Mouse (Mus musculus): Measurements from ENCODE around the gene Ralb. TPM values are rescaled to one million over a fixed set of nuclear protein-coding genes. Genes with fewer than 3 reads are reported as not detected.

The Ralb gene
- polyA plus RNA-seq, 1 experiment = 54.6 TPM

DNA sequence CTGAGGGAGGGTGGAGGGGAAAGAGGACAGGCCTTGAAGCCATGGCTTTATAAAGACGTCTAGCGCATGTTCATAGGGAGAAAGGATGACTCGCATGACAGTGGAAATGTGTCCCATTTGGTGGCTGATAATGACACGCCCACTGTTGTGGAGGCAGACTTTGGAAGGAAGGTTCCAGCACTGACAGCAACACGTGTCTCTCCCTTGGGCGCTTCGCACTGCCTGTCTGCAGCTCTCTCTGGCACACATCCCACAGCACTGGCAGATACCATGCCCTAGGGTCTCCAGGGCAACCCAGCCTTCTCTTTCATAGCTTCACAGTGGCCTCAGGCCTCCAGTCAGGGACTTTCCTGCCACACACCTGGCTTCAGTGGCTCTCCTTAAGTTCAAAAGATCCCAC lies 13.5 kb upstream of the Ralb start:
- Histone ChIP-seq H3K4me3 (ENCODE audit: insufficient read depth, low read depth, low read length) (no peak overlapping the region), H3K4me1 (ENCODE audit: control insufficient read depth, insufficient read depth, low read length) (peaks cover 23% of the 10 kb centered on the region; the same call in 1 of the 2 replicates), H3K27ac (ENCODE audit: insufficient read depth, low read depth, low read length) (no peak overlapping the region), H3K27me3 (replicated peaks; ENCODE audit: control insufficient read depth, insufficient read depth, low read length) (no peaks in the 10 kb centered on the region), H3K36me3 (ENCODE audit: control insufficient read depth, insufficient read depth, low read length) (no peaks in the 10 kb centered on the region)
- peak; percentile 59 for DNase-seq
- WGBS = 62% methylated on average over 7 of the region's 7 CpGs
- TF ChIP-seq POLR2A (IDR thresholded peaks at IDR 0.05; ENCODE audit: low read depth, low read length) = no peak

DNA sequence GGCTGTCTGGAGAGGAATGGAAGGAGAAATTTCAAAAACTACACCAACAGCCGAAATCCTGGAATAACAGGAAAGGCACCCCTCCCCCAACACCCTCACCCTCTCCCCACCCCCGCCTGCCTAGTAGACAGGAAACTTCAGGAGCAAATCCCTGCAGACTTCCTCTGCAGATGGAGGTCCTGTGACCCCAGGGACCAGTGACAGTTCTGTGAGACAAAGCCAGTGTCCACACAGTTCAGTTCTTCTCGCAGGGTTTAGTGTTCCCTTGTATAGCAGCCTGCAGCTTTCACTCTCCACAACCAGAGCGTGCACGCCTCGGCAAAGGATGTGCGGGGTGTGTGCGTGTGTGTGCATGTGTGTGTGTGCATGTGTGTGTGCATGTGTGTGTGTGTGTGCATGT lies 6.3 kb upstream of the Ralb start:
- no peak overlapping the region for H3K4me3 ChIP-seq (ENCODE audit: insufficient read depth, low read depth, low read length)
- H3K27me3 ChIP-seq (replicated peaks; ENCODE audit: control insufficient read depth, insufficient read depth, low read length) = no peaks in the 10 kb centered on the region
- 0 out of 2 replicates have a peak, but pooled peaks cover 3% of the 10 kb centered on the region for H3K4me1 ChIP-seq (ENCODE audit: control insufficient read depth, insufficient read depth, low read length)
- no peak for TF ChIP-seq CTCF (conservative IDR thresholded peaks at IDR 0.05; ENCODE audit: insufficient read depth, insufficient read length, low read depth, low read length)
- TF ChIP-seq POLR2A (IDR thresholded peaks at IDR 0.05; ENCODE audit: low read depth, low read length) = no peak
- no peak overlapping the region for H3K27ac ChIP-seq (ENCODE audit: insufficient read depth, low read depth, low read length)
- no peaks in the 10 kb centered on the region for H3K36me3 ChIP-seq (ENCODE audit: control insufficient read depth, insufficient read depth, low read length)
- WGBS = 56% methylated on average over 8 of the region's 8 CpGs
- peak; percentile 53 for DNase-seq

DNA sequence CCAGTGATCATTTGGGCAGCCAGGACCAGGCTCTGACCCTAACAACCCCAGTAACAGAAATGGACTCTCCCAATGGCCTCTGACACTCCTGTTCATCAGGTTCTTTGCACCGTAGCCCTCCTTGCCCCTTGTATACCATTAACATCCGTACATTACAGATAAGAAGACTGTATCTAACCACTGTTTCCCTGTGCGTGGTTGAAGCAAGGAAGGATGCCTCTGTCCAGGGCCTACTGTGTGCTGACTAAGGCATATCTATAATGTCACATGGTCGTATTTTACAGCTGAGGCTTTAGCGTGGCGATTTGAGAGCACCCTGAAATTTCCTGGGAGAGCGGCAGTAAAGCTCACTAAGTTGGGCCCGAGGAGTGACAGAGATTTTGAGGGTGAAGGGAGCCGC lies 5.8 kb upstream of the Ralb start:
- Histone ChIP-seq H3K27me3 (replicated peaks; ENCODE audit: control insufficient read depth, insufficient read depth, low read length) (no peaks in the 10 kb centered on the region), H3K36me3 (ENCODE audit: control insufficient read depth, insufficient read depth, low read length) (no peaks in the 10 kb centered on the region), H3K4me1 (ENCODE audit: control insufficient read depth, insufficient read depth, low read length) (0 out of 2 replicates have a peak, but pooled peaks cover 3% of the 10 kb centered on the region), H3K4me3 (ENCODE audit: insufficient read depth, low read depth, low read length) (no peak overlapping the region), H3K27ac (ENCODE audit: insufficient read depth, low read depth, low read length) (no peak overlapping the region)
- TF ChIP-seq POLR2A (IDR thresholded peaks at IDR 0.05; ENCODE audit: low read depth, low read length) (no peak), CTCF (conservative IDR thresholded peaks at IDR 0.05; ENCODE audit: insufficient read depth, insufficient read length, low read depth, low read length) (no peak)
- 63% methylated on average over 9 of the region's 9 CpGs for WGBS
- DNase-seq = no peak

DNA sequence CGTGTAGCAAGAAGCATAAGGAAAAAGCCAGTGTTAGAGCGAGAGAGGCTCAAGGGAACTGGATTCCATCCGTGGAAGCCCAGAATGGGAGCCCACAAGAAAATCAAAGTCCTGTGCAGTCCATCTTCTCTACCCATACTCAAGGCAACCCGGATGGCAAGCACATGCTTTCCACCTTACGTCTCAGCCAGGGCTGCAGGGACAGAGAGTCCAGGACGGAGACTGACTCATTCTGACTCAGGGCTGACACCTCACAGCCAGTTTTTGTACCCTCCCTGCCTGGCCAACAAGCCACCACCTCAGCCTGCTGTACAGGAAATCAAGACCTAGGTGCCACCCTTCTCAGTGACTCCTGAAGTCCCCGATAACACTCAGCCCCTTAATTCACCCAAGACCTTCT lies 4.9 kb upstream of the Ralb start:
- no peak for TF ChIP-seq CTCF (conservative IDR thresholded peaks at IDR 0.05; ENCODE audit: insufficient read depth, insufficient read length, low read depth, low read length)
- no peak for TF ChIP-seq POLR2A (IDR thresholded peaks at IDR 0.05; ENCODE audit: low read depth, low read length)
- DNase-seq = no peak
- Histone ChIP-seq H3K36me3 (ENCODE audit: control insufficient read depth, insufficient read depth, low read length) (no peaks in the 10 kb centered on the region), H3K4me3 (ENCODE audit: insufficient read depth, low read depth, low read length) (no peak overlapping the region), H3K4me1 (ENCODE audit: control insufficient read depth, insufficient read depth, low read length) (peaks cover 7% of the 10 kb centered on the region; the same call in 1 of the 2 replicates), H3K27me3 (replicated peaks; ENCODE audit: control insufficient read depth, insufficient read depth, low read length) (no peaks in the 10 kb centered on the region), H3K27ac (ENCODE audit: insufficient read depth, low read depth, low read length) (no peak overlapping the region)
- WGBS = 76% methylated on average over 7 of the region's 7 CpGs

DNA sequence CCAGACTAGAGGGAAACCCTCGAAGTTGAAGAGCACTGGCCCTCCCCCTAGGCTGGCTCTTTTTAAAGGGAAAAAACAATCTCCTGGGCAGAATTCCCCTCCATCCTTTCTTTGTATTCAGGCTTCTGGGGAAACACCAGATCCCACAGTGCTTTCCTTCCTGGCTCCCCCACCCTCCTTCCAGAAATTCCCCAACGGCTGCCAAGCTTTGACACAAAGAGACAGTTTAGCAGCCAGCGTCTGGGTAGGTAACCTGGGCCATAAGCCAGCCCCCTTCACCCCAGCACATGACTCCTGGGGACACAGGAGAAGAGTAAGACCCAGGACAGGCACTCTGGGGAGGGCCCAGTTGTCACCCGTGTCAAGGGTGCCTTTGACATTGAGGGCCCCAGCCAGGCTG lies 4.0 kb upstream of the Ralb start:
- H3K27ac ChIP-seq (ENCODE audit: insufficient read depth, low read depth, low read length) = 0 out of 2 replicates have a peak overlapping the region, but pooled peaks have one; percentile 30
- 47% methylated on average over 4 of the region's 4 CpGs for WGBS
- H3K27me3 ChIP-seq (replicated peaks; ENCODE audit: control insufficient read depth, insufficient read depth, low read length) = no peaks in the 10 kb centered on the region
- H3K36me3 ChIP-seq (ENCODE audit: control insufficient read depth, insufficient read depth, low read length) = no peaks in the 10 kb centered on the region
- TF ChIP-seq POLR2A (IDR thresholded peaks at IDR 0.05; ENCODE audit: low read depth, low read length) (no peak), CTCF (conservative IDR thresholded peaks at IDR 0.05; ENCODE audit: insufficient read depth, insufficient read length, low read depth, low read length) (no peak)
- H3K4me1 ChIP-seq (ENCODE audit: control insufficient read depth, insufficient read depth, low read length) = peaks cover 10% of the 10 kb centered on the region; the same call in 1 of the 2 replicates
- DNase-seq = peak; percentile 81
- no peak overlapping the region for H3K4me3 ChIP-seq (ENCODE audit: insufficient read depth, low read depth, low read length)

DNA sequence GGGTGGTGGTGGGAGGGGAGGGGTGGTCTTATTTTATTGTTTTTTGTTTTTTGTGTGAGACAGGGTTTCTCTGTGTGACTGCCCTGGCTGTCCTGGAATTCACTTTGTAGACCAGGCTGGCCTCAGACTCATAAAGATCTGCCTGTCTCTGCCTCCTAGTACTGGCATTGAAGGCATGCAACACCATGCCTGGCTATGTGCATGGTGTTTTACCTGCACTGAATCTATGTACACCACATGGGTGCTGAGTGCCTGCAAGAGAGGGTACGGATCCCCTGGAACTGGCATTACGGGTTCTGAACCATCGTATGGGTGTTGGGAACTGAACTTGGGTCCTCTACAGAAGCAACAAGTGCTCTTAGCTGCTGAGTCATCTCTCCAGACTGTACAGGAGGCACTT lies 1.4 kb upstream of the Ralb start:
- Histone ChIP-seq H3K27me3 (replicated peaks; ENCODE audit: control insufficient read depth, insufficient read depth, low read length) (no peaks in the 10 kb centered on the region), H3K36me3 (ENCODE audit: control insufficient read depth, insufficient read depth, low read length) (no peaks in the 10 kb centered on the region), H3K27ac (ENCODE audit: insufficient read depth, low read depth, low read length) (no peak overlapping the region), H3K4me3 (ENCODE audit: insufficient read depth, low read depth, low read length) (no peak overlapping the region), H3K4me1 (ENCODE audit: control insufficient read depth, insufficient read depth, low read length) (peaks cover 14% of the 10 kb centered on the region; the same call in 1 of the 2 replicates)
- DNase-seq = no peak
- 84% methylated on average over 3 of the region's 3 CpGs for WGBS
- no peak for TF ChIP-seq CTCF (conservative IDR thresholded peaks at IDR 0.05; ENCODE audit: insufficient read depth, insufficient read length, low read depth, low read length)
- no peak for TF ChIP-seq POLR2A (IDR thresholded peaks at IDR 0.05; ENCODE audit: low read depth, low read length)

DNA sequence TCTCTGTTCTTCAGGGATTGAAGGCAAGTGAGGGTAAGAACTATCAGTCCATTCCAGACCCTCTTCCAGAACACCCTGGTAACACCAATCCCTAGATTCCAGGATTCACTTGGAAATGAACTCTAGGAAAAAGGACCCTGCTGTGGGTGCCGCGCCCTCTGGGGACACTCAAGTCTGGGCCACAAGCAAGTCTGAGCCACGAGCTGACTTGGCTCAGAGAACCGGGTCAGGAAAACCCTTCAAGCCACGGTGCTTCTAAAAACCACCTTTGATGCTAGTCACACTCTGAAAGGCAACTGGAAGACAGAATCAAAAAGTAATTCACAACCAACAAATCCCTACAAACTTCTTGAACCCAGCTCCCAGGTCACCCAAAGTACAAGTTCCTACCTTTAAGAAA lies 786 bp downstream of the Ralb start:
- H3K4me1 ChIP-seq (ENCODE audit: control insufficient read depth, insufficient read depth, low read length) = peaks cover 21% of the 10 kb centered on the region
- TF ChIP-seq CTCF (conservative IDR thresholded peaks at IDR 0.05; ENCODE audit: insufficient read depth, insufficient read length, low read depth, low read length) (no peak), POLR2A (IDR thresholded peaks at IDR 0.05; ENCODE audit: low read depth, low read length) (no peak)
- H3K27ac ChIP-seq (ENCODE audit: insufficient read depth, low read depth, low read length) = peak overlapping the region; percentile 69
- H3K36me3 ChIP-seq (ENCODE audit: control insufficient read depth, insufficient read depth, low read length) = no peaks in the 10 kb centered on the region
- 4% methylated on average over 5 of the region's 5 CpGs for WGBS
- peak overlapping the region; percentile 70 for H3K4me3 ChIP-seq (ENCODE audit: insufficient read depth, low read depth, low read length)
- DNase-seq = no peak
- no peaks in the 10 kb centered on the region for H3K27me3 ChIP-seq (replicated peaks; ENCODE audit: control insufficient read depth, insufficient read depth, low read length)

Data from kidney, adult 2 months (tissue).